Mouse (Mus musculus): Measurements from ENCODE around the gene Chga.
A peak's percentile ranks its signal among the peaks of the same experiment; 100 is the strongest.

Chga gene

GRCm38 (mm10) chr12:102557372-102557771 lies 2.6 kb downstream of the Chga start:
- no peak for DNase-seq (ENCODE audit: low read depth)

- peak; percentile 47 for DNase-seq (ENCODE audit: low read depth)
Observed at GRCm38 (mm10) chr12:102565086-102565485, 10.3 kb downstream of the Chga start.

DNA sequence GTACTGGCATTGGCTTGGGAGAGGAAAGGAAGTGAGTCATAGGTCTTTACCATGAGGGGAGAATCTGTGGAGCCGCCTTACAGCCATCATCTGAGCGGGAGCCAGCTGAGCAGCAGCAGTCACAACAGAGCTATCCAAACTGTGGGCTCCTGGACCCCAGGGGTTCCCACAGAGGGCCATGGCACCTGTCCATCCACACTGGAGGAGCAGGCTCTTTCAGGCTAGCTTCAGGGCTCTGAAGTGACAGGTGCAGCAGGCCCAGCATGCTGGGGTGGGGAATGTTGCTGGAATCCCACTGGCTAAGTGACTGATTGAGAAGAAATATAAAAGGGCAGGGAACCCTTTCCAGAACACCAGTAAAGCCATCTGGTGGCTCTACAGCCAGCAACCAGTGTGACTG lies 12.2 kb downstream of the Chga start:
- no peak for DNase-seq (ENCODE audit: low read depth)

GRCm38 (mm10) chr12:102568219-102568618 lies 13.4 kb downstream of the Chga start:
- DNase-seq (ENCODE audit: low read depth): no peak

- DNase-seq (ENCODE audit: low read depth): no peak
Observed at GRCm38 (mm10) chr12:102570111-102570510, 15.3 kb downstream of the Chga start.

DNA sequence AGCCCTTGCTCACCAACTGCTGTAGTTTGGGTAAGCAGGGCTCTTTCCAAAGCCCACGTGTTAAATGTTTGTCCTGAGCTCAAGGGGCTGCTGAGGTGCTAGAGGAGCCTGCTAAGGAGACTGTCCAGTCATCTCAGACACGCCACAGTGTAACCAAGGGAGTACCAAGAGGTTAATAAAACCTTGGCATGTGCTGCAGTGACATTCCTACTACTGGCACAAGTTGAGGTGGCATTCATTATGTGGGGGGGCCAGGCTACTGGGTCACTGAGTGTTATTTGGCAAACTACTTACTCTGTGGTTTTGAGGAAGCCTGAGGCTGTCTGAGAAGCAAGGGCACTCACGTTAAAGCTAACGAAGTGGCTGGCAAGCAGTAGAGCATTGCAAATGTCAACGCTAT lies 16.0 kb downstream of the Chga start:
- DNase-seq (ENCODE audit: low read depth): no peak

- no peak for DNase-seq (ENCODE audit: low read depth)
Observed at GRCm38 (mm10) chr12:102571666-102572065, 16.9 kb downstream of the Chga start.

DNA sequence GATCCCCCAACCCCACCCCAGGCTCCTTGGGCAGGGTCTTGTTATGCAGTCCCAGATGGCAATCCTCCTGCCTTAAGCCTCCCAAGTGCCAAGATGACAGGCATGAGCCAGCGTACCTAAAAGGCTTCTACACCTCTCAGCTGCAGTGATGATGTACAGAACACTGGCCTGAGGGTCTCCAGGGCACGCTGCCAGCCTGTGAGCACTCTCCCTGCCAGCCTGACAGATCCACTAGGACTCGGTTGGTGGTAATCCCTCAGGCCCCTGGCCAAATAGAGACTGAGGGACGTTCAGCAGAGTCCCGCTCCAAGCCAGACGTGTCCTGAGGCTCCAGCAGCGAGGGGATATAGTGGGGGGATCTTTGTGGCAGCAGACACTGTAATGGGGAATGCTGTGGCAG lies 18.3 kb downstream of the Chga start:
- DNase-seq (ENCODE audit: low read depth): no peak

DNA sequence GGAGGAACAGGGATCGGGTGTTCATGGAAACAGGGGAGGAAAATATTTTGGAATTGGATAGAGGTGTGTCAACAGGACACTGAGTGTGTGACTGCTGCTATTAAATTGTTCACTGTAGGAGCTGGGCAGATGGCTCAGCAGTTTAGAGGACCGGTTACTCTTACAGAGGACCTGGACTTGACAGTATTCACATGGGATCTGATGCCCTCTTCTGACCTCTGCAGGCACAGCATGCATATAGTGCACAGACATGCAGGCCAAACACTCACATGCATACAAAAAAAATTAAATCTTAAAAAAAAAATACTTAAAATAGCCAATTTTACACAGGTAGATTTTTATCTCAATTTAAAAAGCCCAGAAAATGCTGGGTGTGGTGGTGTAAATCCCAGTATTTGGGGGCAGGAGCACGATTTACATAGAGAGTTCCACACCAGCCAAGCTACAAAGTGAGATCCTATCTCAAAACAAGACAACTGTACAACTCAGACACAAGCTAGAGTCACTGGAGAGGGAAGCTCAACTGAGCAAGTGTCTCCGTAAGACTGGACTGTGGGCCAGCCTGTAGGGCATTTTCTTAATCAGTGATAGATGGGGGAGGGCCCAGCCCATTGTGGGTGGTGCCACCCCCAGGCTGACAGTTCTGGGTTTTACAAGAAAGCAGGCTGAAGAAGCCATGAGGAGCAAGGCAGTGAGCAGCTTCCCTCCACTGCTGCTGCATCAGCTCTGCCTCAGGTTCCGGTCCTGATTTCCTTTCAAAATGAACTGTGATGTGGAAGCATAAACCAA lies 21.0 kb downstream of the Chga start:
- no peak for DNase-seq (ENCODE audit: low read depth)

DNA sequence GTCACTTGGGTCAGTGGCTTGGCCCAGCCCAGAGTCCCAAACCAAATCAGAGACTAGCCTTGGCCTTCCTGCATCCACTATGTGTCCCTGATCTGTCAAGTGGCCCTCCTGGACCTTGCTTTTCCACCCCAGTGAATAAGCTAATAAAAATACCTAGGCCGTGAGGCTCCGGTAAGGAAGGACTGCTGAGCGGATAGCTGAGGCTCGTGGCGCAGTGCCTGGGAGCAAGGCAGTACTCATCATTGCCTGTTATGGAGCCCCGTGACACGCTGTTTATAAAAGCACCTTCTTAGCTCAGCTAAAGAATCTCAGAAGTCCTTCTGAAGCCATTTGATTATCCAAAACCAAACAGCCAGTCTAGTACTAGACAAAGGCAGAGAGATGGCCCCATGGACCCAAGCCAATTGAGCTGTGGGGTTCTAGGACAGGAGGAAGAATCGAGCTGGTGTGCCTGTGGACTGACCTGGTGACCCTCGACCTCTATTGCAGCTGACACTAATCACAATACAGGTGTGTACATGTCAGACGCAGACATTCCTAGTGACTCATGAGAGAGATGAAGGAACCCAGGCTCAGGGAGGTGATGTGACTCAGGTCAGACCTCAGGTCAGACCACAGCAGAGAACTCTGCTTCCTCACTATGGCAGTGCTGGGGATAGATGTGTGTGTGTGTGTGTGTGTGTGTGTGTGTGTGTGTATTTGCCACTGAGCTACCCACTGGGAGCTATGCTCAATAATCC lies 22.1 kb downstream of the Chga start:
- DNase-seq (ENCODE audit: low read depth): no peak

- peak; percentile 29 for DNase-seq (ENCODE audit: low read depth)
Observed at GRCm38 (mm10) chr12:102579041-102579440, 24.3 kb downstream of the Chga start.

DNA sequence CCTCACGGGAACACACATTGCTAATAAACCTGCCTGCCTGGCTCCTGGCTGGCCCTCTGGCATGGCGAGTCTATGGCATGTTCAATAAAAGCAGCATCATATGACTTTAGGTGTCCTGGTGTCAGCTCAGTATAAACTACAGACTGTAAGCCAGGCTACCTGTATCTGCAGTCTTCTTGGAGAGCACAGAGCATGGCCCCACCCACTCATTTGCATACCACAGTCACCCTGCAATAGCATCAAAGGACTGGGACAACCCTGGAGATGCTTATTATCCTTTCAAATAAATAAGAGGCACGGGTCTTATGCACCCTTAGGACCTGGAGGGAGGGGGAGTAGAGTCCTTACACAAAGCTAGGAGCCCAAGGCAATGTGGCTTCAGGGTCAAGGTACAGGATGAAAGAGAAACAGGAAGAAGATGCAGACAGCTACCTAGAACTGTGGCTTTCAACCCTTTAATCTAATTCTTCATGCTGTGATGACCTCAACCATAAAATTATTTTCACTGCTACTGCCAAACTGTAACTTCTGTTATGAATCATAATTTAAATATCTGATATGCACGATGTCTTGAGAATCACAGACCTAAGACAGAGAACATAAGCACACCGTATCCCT lies 26.9 kb downstream of the Chga start:
- no peak for DNase-seq (ENCODE audit: low read depth)

- DNase-seq (ENCODE audit: low read depth): no peak
Observed at GRCm38 (mm10) chr12:102582441-102582840, 27.7 kb downstream of the Chga start.

- no peak for DNase-seq (ENCODE audit: low read depth)
Observed at GRCm38 (mm10) chr12:102585390-102585789, 30.6 kb downstream of the Chga start.

DNA sequence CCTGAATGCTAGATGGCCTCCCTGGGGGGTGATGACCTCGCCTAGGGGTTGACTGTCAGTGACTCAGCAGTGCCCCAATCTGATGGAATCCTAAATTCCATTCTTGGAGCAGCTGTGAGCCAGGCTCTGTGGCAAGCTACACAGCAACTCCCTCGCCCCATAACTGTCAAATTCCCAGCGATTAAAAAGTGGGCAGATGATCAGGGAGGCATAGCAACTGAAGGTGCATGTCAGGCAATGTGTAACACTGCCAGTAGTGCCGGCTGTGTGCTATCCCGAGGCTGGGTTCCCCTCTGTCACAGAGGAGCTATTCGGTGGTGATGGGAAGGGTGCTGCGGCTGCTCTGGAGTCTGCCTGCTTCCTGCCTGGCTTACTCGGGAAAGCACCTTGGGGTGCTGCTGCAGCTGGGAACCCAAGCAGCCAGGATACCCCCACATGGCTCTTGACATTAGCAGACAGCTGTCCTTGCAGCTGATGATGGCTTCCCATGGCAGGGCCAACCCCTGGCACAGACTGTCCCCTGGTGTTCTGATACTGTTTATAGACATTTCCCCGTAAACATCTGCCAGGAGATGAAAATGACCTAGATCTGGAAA lies 31.6 kb downstream of the Chga start:
- no peak for DNase-seq (ENCODE audit: low read depth)

GRCm38 (mm10) chr12:102587106-102587505 lies 32.3 kb downstream of the Chga start:
- no peak for DNase-seq (ENCODE audit: low read depth)

DNA sequence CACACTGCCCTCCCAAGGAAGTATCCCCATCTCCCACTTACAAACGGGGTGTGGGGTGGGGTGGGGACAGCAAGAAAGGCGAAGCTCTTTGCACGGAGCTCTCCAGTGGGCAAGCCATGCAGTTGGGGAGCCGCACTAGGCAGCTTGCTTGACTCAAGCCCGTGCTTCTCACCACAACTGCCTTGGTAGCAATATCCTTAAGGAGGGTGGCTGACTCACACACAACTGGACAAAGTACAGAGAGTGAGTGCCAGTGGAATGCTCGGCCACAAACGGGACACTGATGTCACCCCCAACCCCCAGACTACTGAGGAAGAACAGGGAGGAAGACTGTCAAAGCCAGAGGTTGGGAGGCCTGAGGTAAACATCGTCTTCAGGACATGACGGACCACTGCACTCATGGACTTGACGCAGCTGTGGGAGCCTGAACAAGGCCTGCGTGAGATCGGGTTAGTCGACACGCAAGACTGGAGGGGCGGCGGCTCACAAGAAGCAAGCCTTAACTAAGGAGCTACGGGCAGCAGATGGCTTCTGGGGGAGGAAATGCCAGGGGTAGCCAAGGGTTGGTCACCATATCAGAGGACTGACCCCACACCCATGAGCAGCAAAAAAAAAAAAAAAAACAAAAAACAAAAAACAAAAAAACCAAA lies 36.1 kb downstream of the Chga start:
- DNase-seq (ENCODE audit: low read depth): no peak

GRCm38 (mm10) chr12:102593699-102594098 lies 38.9 kb downstream of the Chga start:
- no peak for DNase-seq (ENCODE audit: low read depth)

DNA sequence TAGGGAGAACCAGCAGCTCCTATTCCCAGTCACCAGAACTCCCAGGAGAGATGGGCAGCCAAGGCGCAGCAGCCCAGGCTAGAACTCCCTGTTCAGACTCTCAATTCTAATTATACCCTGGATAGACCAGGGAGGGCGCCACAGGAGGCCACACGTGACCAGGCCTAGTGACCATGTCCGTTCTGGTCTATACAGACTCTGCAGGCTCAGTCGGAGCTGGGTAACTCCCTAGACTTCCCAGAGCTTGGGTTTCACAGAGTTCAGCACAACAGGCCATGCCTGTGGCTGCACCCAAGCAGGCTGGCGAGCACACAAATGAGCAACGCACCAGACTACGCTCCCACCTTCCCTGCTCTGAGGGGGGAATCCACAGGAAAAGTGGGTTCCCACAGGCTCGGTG lies 39.9 kb downstream of the Chga start:
- no peak for DNase-seq (ENCODE audit: low read depth)

DNA sequence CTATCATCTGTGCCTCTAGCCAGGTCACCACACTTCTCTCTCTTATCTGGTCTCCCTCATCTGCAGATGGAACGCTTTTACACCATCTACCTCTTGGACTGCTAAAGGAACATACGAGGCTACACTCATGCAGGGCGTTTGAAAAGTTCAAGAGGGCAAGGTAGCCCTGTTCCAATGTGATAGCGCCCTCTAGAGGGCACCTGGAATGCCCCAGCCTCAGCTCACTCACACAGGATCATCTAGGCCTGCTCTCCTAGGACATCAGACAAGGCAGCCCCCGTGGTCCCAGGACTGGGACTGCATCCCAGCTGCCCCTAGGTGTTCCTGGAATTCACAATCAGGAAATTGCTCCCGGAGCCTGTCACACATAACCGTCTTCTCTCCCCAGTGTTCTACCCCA lies 41.6 kb downstream of the Chga start:
- peak; percentile 25 for DNase-seq (ENCODE audit: low read depth)

DNA sequence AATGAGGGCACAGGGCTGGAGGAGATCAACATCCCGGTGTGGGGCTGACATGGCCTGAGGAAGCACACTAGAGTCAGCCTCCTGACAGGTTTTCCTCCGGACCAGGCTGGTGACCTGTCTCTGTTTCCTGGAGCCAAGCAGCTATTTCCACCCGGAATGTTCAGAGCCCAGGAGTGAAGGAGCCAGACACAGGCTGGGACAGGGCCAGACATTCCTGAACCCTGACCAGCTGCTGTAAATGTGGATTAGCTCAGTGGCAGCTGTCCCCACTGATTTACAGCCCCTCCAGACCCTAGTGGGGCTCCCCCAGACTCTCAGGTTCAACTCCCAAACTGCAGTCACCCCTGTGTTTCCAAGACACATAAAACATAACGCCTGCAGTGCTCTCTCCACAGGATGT lies 42.7 kb downstream of the Chga start:
- no peak for DNase-seq (ENCODE audit: low read depth)

GRCm38 (mm10) chr12:102598535-102598934 lies 43.8 kb downstream of the Chga start:
- DNase-seq (ENCODE audit: low read depth): no peak

Measured in c-Kit-positive CD71-positive TER-119-negative erythroid progenitor cells, embryonic 14.5 days (primary cell).